Mouse (Mus musculus) right cerebral cortex, postnatal 36 days (tissue): ENCODE data around the gene Ddx10.
"Not testable (repeated sequence)": the region's sequence is repeated elsewhere in the genome, so short reads cannot be mapped to it uniquely, and the experiment has no call there.

Source experiments
- DNase-seq, 2 experiments: peaks; one replicate each; pipeline ENCODE4 v3.0.0; 2022; ENCODE audit warnings: low spot score in 2 of 2, mixed read lengths in 1 of 2

Ddx10 gene

DNA sequence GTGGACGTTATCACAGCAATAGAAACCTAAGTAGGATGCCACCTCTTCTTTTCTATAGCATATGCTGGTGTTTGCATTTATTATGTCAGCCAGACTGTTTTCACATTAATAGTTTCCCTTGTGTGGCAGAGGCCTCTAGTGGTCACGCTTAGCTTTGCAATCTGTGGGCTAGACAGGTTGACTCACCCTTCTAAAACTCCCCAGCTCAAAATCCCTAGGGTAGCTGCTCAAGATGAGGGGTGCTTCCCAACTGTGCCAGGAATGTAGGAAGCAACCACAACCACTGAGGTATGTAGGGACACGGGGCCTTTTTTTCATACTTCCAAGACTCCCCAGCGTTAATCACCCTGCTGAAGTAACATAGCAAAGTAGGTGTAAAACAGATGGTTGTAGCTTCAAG, 103.6 kb downstream of the Ddx10 start:
- DNase-seq = no peak

DNA sequence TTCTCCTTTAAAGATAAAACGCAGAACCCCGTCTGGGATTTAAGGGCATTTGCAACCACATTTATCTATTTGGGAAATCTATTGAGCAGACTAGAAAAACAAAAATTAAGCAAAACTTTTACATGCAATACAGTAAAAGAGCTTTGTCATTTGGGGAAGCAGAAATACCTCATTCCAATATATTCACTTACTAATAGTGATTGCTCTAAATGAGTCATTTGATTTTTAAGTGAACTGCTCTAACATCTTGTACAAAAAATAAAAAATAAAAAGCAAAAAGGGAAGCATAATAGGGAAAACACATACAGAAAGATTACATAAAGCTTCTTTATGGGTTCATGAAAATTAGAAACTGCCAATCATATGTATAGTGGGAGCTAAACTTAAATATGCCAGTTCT, 104.3 kb downstream of the Ddx10 start:
- no peak for DNase-seq

DNA sequence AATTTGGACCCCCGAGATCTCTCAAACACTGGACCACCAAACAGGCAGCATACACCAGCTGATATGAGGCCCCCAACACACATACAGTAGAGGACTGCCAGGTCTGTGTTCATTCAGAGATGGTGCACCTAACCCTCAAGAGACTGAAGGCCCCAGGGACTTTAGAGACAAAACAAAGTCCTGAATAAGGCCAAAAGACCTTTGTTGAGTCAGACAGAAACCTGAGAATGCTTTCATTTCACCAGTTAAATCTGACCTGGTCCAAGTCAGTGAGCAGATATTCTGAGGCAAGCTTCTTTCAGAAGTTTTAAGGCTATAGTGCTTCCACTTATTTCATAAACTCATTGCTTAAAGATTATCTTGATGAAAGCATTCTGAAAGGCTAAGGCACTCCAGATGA, 105.4 kb downstream of the Ddx10 start:
- DNase-seq = not testable (repeated sequence)

DNA sequence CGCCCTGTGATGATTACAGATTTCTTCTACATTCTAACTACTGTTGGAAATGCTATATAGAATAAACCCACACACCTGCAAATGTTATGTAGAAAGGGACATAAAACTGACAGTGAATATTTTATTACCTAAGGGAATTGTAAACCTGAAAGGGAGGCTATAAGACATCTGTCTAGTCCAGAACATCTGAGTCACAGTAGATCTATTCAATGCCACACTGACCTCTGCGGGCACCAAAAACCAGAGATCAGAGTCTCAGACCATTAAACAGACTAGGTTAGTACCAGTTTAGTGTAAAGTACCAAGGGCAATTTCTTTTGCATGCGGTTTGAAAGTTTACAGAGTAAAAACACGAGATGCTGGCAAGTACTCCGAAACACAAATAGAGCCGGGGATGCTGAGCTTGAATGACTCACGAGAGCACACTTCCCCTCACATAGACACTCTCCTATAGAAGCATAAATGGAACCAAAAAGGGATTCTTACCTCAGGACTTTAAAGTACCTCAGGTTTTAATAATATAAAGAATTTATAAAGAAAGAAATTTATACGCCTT, 107.2 kb downstream of the Ddx10 start:
- no peak for DNase-seq

DNA sequence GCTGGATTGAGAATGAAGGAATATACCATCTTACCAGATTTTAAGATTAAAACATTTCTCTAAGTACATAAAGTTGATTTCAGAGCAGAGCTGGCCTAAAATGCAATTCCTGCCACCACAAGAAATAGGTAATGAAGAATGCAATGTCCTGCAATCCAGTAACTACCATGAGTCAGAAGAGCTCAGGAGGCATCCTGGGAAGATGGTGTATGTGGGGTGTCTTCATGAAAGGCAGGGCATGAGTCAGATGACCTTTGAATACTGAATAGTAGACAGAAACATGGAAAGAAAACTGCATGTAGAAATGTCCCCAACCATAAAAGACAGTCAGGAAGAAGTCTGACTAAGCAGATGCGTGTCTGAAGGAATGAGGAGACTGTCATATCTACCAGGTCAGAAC, 115.0 kb downstream of the Ddx10 start:
- no peak for DNase-seq

DNA sequence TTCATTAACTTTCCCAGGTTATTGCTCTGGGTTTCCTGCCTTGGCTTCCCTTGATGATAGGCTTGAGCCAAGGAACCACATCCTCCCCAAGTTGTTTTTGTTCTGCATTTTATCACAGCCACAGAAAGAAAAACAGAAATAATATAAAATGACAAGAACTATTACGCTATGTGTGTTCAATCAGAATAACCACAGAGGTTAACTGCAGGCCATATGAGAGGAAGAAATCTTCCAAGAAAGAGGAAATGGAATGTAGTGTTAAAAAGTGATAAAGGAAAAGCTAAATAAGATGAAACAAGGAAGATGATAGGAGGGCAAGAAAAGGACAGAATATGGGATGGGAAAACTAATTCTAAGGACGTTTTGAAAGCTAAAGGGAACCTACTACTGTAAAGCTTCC, 117.4 kb downstream of the Ddx10 start:
- no peak for DNase-seq

DNA sequence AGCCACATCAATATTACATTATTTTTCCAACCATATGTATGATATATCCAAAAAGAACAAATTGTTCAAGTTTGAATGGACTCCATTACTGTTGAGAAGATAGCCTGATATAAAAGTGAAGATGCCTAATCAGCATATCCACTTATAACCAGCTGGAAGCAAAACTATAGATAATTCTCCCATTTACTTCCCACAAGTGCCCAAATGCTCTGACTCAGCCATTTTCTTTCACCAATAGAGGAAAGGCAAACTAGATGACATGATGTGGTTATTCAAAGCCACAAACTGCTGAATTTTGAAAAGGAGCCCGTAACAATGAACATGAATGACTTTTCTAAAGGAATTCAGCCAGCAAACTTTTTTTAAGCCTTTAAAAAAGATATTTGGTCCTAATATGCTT, 146.8 kb downstream of the Ddx10 start:
- no peak for DNase-seq

DNA sequence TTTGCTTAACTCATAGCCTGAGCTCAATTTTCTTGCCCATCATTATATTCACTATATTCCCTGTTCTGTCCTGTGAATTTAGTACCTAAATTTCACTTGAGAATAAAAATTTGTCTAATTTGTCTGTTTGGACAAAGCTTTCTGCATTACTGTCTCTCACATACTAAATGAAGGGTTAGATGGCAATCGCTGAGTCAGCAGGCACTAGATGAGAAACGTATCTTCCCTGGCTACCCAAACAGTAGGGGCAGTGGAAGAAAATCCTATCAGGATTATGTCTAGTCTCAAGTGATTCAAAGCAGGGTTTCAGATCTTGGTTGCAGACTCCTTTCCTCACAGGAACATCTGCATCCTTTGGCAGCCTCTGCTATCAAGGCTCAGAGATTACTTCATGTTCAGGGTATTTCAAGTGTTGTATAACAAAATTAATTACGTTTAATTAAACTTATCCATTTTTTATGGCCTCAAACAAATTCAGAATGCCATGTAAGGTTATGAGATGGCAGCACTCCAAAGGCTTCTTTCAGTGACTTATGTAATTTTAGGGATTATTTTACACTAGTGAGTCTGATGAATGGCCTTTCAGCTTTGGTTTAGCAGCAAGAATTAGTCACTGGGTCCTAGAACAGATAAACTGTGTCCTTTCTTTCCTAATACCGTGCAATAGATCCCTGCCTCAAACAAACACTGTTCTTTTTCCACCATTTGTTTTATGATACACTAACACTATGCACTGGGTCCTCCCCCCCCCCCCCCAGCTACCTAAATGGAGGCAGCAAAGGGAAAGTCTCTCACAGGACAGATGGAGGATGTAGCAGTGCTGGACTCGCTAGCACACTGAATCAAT, 152.3 kb downstream of the Ddx10 start:
- DNase-seq = no peak

DNA sequence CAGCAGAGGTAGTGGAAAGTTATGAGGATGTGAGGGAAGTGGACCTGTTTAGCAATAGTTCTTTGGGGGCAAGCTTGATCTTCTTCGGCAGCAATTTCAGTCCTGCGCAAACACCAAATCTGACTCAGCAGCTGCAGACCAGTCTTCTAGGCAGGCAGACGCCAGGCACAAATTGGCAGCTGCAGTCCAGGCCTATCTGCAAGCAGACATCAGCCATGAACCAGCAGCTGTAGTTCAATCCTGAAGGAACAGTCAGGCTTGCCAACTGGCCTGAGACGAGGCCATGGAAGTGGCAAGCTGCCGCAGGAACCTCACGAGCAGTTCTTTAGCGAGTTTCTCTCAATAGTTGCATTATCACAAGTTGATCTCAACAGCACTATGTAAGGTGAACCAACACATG, 153.3 kb downstream of the Ddx10 start:
- no peak for DNase-seq

DNA sequence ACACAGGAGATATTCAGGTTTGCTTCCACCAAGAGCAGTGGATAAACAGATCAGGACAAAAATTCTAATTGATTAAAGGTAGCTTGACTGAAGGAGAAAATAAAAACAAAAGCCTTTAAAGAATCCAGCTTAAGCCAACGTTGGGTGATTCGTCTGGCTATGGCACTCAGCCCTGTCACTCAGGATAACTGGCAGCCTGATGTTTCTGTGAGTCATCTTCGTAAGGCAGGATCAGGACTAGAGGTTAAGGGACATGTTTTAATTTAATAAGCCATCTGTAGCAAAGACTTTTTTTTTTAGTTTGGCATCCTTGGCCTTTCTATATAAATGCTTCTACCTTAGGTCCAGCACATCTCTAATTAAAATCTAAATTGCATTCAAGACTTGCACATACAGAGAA, 170.2 kb downstream of the Ddx10 start:
- no peak for DNase-seq

DNA sequence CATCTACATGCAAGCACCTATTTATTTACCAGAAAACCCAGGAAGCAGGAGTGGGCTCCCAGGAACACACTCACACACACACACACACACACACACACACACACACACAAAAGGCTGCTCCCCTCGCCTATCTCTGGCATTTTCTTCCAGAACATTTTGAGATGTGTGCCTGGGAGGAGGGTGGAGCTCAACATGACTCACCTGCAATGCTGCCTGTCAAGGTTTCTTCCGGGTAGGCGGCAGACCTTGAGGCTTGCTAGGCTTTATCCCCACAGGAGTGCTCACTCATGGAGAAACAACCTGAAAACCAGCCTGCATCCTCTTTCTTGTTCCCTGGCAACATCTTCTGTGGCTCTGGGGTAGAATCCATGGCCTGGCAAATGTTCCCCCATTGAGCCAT, 171.9 kb downstream of the Ddx10 start:
- no peak for DNase-seq

DNA sequence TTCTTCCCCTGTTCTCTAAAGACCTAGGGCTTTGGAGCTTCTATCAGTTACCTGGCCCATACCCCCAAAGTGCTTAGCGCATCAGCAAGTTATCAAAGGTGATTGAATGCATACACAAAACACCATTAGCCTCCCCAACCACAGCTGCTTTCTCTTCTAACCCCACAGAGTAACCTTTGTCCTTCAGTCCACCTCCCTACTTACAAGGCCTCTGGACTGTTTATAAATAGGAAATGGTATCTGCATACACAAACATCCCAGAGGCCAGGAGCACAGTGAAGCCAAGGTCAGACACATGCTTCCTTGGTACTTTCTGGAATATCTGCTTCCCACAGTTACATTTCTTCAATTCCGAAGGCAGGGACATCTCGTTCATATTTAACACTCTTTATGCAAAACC, 173.4 kb downstream of the Ddx10 start:
- no peak for DNase-seq

DNA sequence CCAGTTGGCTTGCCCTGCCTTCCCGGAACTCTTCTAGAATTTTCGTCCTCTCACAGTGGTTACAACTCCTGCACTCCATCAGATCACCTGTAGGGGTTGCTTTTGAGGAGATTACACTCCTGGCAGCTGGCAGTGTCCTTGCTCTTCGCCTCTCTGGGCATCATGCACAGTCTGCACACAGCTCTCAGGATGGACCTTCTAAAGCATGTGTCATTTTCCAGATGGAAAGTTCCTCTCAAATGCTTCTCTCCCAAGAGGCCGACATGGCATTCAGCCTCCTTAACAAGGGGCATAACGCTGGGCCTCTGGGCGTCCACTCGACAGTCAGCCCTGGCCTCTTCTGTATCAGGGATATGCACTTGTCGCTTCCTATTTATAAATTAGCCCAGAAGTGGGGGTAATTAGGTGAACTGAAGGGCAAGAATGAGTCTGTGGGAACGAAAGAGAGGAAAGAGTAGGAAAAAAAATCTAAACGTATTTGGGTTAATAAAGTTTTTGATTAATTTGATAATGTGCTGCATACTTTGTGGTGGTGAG, 174.2 kb downstream of the Ddx10 start:
- DNase-seq = no peak

DNA sequence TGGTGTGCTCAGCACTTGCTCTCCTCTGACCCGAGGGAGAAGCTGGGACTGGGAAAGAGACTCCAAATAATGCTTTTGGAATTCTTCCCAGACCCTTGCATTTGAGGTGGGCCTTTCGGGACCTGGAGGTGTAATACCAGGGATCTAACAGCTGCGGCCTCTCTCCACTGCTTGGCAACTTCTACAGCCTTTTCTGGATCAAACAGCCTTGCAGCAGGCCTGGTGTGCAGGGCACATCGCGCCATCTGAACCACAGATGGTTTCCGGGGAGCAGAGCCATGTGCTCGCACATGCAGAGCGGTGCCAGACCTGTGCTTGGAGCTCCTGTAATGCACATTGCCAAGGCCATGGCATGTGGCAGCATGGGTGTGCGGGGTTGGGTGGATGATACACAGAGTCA, 175.8 kb downstream of the Ddx10 start:
- no peak for DNase-seq

DNA sequence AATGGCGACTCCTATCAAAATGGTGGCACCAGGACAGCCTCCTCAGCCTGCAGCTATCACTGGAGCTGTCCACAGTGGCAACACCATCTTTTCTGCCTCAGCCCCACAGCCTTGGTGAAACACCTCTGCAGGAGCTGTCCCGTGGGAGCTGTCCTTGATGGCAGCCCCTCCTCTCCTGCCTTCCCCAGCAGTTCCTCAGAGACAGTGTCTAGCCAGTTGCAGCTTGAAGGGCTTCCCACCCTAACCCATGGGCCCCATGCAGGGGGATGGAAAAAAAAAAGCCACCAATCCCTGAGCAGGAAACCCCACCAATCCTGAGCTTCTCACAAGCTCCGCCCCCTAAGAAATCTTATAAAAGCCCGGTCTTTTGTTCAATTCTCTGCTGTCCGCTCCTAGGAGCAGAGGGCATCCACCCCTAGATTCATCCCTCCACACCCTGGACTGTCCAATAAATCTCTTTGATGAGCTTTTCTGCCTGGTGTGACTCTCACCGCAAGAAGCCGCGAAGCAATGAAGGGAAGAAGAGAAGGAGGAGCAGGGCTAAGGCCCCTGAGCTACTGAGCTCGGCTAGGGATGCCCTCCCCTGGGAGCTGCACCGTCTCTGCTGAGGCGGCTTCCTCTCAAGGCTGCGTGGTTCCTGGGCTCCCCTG, 176.9 kb downstream of the Ddx10 start:
- no peak for DNase-seq

DNA sequence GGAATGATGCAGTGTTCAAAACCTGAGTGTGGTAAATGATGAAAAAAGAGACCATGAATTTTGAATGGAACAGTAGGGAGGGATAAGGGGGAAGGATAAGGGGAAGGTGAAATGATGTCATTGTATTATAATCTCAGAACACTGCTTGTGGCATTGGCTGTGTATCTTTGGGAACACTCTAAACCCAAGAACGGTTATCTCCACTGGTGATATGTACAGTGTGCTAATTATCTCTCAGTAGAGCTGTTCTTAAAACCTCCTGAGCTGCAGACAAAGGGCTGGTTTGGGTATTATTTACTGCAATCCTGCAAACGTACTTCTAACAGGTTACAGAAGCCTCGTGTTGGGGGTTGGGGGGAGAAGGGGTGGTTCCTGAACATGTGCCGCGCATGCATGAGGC, 179.7 kb downstream of the Ddx10 start:
- no peak for DNase-seq

DNA sequence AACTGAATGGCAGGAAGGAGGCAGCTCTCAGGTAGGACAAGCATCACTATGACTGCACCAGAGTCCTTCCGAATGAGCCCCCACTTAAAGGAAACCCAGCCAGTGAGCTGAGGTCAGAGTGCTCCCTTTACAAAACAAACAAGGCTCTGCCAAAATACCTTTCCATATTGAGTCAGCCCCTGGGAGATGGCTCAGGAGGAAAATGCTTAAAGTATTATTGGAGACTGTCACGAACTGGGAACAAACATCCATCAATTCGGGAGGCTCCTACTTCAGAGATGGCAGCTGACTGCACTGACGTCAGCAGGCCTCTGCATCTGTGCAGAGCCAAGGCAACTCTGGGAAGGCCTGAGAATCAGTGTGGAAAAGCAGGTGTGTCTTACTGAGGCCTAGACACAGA, 181.4 kb downstream of the Ddx10 start:
- no peak for DNase-seq

DNA sequence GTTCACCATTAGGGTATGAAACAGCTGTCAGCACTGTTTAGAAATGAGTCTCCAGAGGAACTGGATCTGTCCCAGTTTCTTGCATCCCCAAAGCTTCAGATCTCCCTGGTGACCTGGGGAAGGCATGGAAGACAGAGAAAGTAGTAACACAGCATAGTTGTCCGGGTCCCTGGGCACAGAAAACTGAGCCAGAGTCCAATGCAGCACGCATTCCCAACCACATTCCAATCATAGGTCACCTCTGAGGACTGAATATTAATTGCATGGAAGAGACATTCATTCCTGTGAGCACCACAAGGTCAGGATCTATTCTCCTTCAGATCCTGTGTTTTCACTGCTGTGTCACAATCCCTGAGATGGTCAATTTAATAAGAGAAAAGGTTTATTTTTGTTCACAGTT, 182.8 kb downstream of the Ddx10 start:
- no peak for DNase-seq

DNA sequence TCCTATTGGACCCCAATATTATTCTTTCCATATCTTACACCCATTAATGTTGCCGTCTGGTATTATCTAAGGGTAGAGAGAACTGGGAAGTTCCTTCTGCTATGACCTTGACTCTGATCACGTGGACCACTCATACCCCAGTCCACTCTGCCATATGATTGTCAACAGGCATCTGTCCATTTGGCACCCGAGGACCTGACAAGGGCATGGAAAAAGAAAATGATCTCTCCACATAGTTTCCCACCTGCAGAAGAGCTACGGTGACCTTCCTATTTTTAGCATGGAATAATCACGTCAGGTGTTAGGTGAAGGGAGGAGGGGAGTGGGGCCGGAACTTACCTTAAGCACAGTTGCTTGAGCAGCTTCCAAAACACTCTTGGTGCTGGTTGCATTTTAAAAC, 183.3 kb downstream of the Ddx10 start:
- DNase-seq = no peak

DNA sequence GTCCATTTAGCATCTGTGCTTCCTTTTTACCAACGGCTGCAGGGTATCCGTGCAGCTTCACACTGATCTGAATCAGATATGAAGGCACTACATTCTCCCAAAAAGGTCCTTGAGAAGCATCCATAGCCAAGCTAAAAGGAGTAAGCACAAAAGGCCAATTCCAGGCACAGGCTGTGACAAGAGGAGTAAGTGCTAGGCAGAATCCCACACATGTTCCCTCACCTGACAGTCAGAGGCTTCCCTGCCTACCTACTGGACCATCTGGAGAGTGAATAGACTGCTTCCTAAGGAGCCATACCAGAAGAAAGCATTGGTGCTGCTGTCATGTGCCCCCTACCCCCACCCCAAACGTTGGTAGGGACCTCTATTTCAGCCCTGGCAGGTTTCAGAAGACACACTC, 192.5 kb downstream of the Ddx10 start:
- no peak for DNase-seq
